Mouse (Mus musculus) neural tube, embryonic 15.5 days (tissue): ENCODE measurements around the gene Kirrel3. TPM values are rescaled to one million over a fixed set of nuclear protein-coding genes. Genes with fewer than 3 reads are reported as not detected.

Experiments used
- ATAC-seq: fragments of 200-750 bp; cut with Nextera tagmentation; 2 replicates; pipeline ENCODE4 v1.8.0; 2017; ENCODE audit warnings: mild to moderate bottlenecking, moderate TSS enrichment, moderate library complexity; ENCODE audit not compliant: low FRiP score
- H3K27ac ChIP-seq: fragments of 300-500 bp; sonication (generic); replicated peaks from 2 replicates; pipeline ENCODE4 v1.5.1; 2015; ENCODE audit warnings: mild to moderate bottlenecking, inconsistent platforms
- H3K27me3 ChIP-seq: fragments of 300-500 bp; sonication (generic); replicated peaks from 2 replicates; pipeline ENCODE4 v1.6.1; 2015; ENCODE audit warnings: inconsistent platforms
- H3K36me3 ChIP-seq: fragments of 300-500 bp; sonication (generic); 2 replicates; pipeline ENCODE4 v1.6.1; 2015; ENCODE audit warnings: inconsistent platforms
- H3K4me1 ChIP-seq: fragments of 300-500 bp; sonication (generic); 2 replicates; pipeline ENCODE4 v1.6.1; 2015; ENCODE audit warnings: inconsistent platforms
- H3K4me2 ChIP-seq: fragments of 300-500 bp; sonication (generic); 2 replicates; pipeline ENCODE4 v1.6.1; 2015; ENCODE audit warnings: inconsistent platforms, mild to moderate bottlenecking, moderate library complexity
- H3K4me3 ChIP-seq: fragments of 300-500 bp; sonication (generic); replicated peaks from 2 replicates; pipeline ENCODE4 v1.5.1; 2015; ENCODE audit warnings: mild to moderate bottlenecking, inconsistent platforms
- H3K9ac ChIP-seq: fragments of 300-500 bp; sonication (generic); replicated peaks from 2 replicates; pipeline ENCODE4 v1.6.1; 2015; ENCODE audit warnings: mild to moderate bottlenecking, inconsistent platforms
- H3K9me3 ChIP-seq: fragments of 300-500 bp; sonication (generic); replicated peaks from 2 replicates; pipeline ENCODE4 v1.6.1; 2016; ENCODE audit warnings: inconsistent platforms
- WGBS: fragments of 180-500 bp; shearing (Covaris S2); methylation state at CpG from one replicate; pipeline ENCODE4 v1.1.7; 2015; ENCODE audit warnings: mixed read lengths; 5-methylcytosine and 5-hydroxymethylcytosine counted together
- polyA plus RNA-seq: library from polyadenylated mRNA; unstranded; fragments of >200 nt; fragmentation: Nextera tagmentation; extraction: Ambion mirVana; gene quantifications from 2 replicates; pipeline ENCODE4 v1.2.1, GENCODE M21; 2015

The Kirrel3 gene
- polyA plus RNA-seq, 1 experiment from 2014 or later, result 43.7 TPM

- H3K9me3 ChIP-seq, result no peaks in the 10 kb centered on the region
- no peak overlapping the region for H3K27ac ChIP-seq
- no peak overlapping the region for H3K4me3 ChIP-seq
- H3K4me2 ChIP-seq, result no peak overlapping the region
- 37% methylated on average over 3 of the region's 3 CpGs for WGBS
- ATAC-seq, result no peak
- H3K4me1 ChIP-seq, result peaks cover 9% of the 10 kb centered on the region
- H3K36me3 ChIP-seq, result no peaks in the 10 kb centered on the region
- 0 out of 2 replicates have a peak, but pooled peaks cover 2% of the 10 kb centered on the region for H3K27me3 ChIP-seq
- no peak overlapping the region for H3K9ac ChIP-seq
Observed at GRCm38 (mm10) chr9:34877799-34878198, 392.1 kb downstream of the Kirrel3 start.

GRCm38 (mm10) chr9:34881750-34882149 is 396.1 kb downstream of the Kirrel3 start:
- ATAC-seq, result 0 out of 2 replicates have a peak, but pooled peaks have one; percentile 19
- no peaks in the 10 kb centered on the region for H3K36me3 ChIP-seq
- WGBS, result 10% methylated on average over 5 of the region's 5 CpGs
- 0 out of 2 replicates have a peak, but pooled peaks cover 2% of the 10 kb centered on the region for H3K27me3 ChIP-seq
- no peak overlapping the region for H3K9ac ChIP-seq
- H3K4me1 ChIP-seq, result peaks cover 14% of the 10 kb centered on the region
- no peak overlapping the region for H3K4me3 ChIP-seq
- H3K4me2 ChIP-seq, result no peak overlapping the region
- H3K9me3 ChIP-seq, result no peaks in the 10 kb centered on the region
- H3K27ac ChIP-seq, result no peak overlapping the region

GRCm38 (mm10) chr9:34882211-34882610 is 396.5 kb downstream of the Kirrel3 start:
- ATAC-seq, result 0 out of 2 replicates have a peak, but pooled peaks have one; percentile 18
- peaks cover 17% of the 10 kb centered on the region for H3K4me1 ChIP-seq
- H3K4me2 ChIP-seq, result no peak overlapping the region
- no peak overlapping the region for H3K27ac ChIP-seq
- no peaks in the 10 kb centered on the region for H3K36me3 ChIP-seq
- 7% methylated on average over 2 of the region's 2 CpGs for WGBS
- no peak overlapping the region for H3K9ac ChIP-seq
- no peaks in the 10 kb centered on the region for H3K9me3 ChIP-seq
- H3K4me3 ChIP-seq, result no peak overlapping the region
- 0 out of 2 replicates have a peak, but pooled peaks cover 2% of the 10 kb centered on the region for H3K27me3 ChIP-seq

GRCm38 (mm10) chr9:34883122-34883521 is 397.4 kb downstream of the Kirrel3 start:
- Histone ChIP-seq H3K9me3 (no peaks in the 10 kb centered on the region), H3K4me2 (no peak overlapping the region), H3K4me3 (no peak overlapping the region), H3K27me3 (0 out of 2 replicates have a peak, but pooled peaks cover 2% of the 10 kb centered on the region), H3K9ac (no peak overlapping the region), H3K36me3 (no peaks in the 10 kb centered on the region), H3K4me1 (peaks cover 22% of the 10 kb centered on the region), H3K27ac (no peak overlapping the region)
- ATAC-seq, result no peak
- 25% methylated on average over 4 of the region's 4 CpGs for WGBS

- H3K9me3 ChIP-seq, result no peaks in the 10 kb centered on the region
- no peak overlapping the region for H3K4me3 ChIP-seq
- H3K27me3 ChIP-seq, result 0 out of 2 replicates have a peak, but pooled peaks cover 2% of the 10 kb centered on the region
- no peak overlapping the region for H3K4me2 ChIP-seq
- no peak overlapping the region for H3K27ac ChIP-seq
- no peak for ATAC-seq
- no peaks in the 10 kb centered on the region for H3K36me3 ChIP-seq
- no peak overlapping the region for H3K9ac ChIP-seq
- peaks cover 22% of the 10 kb centered on the region for H3K4me1 ChIP-seq
- 83% methylated on average over 3 of the region's 3 CpGs for WGBS
Observed at GRCm38 (mm10) chr9:34884325-34884724, 398.6 kb downstream of the Kirrel3 start.

- WGBS, result 60% methylated on average over 3 of the region's 3 CpGs
- no peaks in the 10 kb centered on the region for H3K9me3 ChIP-seq
- no peak overlapping the region for H3K9ac ChIP-seq
- peaks cover 22% of the 10 kb centered on the region for H3K4me1 ChIP-seq
- no peak overlapping the region for H3K4me3 ChIP-seq
- H3K27me3 ChIP-seq, result 0 out of 2 replicates have a peak, but pooled peaks cover 2% of the 10 kb centered on the region
- H3K36me3 ChIP-seq, result no peaks in the 10 kb centered on the region
- H3K4me2 ChIP-seq, result no peak overlapping the region
- ATAC-seq, result no peak
- no peak overlapping the region for H3K27ac ChIP-seq
Observed at GRCm38 (mm10) chr9:34884942-34885341, 399.2 kb downstream of the Kirrel3 start.

GRCm38 (mm10) chr9:34886746-34887145 is 401.1 kb downstream of the Kirrel3 start:
- Histone ChIP-seq H3K27ac (no peak overlapping the region), H3K9me3 (no peaks in the 10 kb centered on the region), H3K4me1 (peaks cover 20% of the 10 kb centered on the region), H3K36me3 (no peaks in the 10 kb centered on the region), H3K27me3 (0 out of 2 replicates have a peak, but pooled peaks cover 2% of the 10 kb centered on the region), H3K4me2 (no peak overlapping the region), H3K9ac (no peak overlapping the region), H3K4me3 (no peak overlapping the region)
- ATAC-seq, result no peak
- WGBS, result 35% methylated on average over 5 of the region's 5 CpGs

- Histone ChIP-seq H3K4me2 (no peak overlapping the region), H3K27ac (no peak overlapping the region), H3K9me3 (no peaks in the 10 kb centered on the region), H3K4me3 (no peak overlapping the region), H3K36me3 (no peaks in the 10 kb centered on the region), H3K27me3 (0 out of 2 replicates have a peak, but pooled peaks cover 2% of the 10 kb centered on the region), H3K9ac (no peak overlapping the region), H3K4me1 (peaks cover 15% of the 10 kb centered on the region)
- ATAC-seq, result no peak
- 44% methylated on average over 2 of the region's 2 CpGs for WGBS
Observed at GRCm38 (mm10) chr9:34887196-34887595, 401.5 kb downstream of the Kirrel3 start.

GRCm38 (mm10) chr9:34888298-34888697 is 402.6 kb downstream of the Kirrel3 start:
- no peaks in the 10 kb centered on the region for H3K27me3 ChIP-seq
- no peak overlapping the region for H3K27ac ChIP-seq
- no peak overlapping the region for H3K9ac ChIP-seq
- H3K9me3 ChIP-seq, result no peaks in the 10 kb centered on the region
- no peaks in the 10 kb centered on the region for H3K36me3 ChIP-seq
- H3K4me1 ChIP-seq, result peaks cover 13% of the 10 kb centered on the region
- no peak overlapping the region for H3K4me3 ChIP-seq
- no peak for ATAC-seq
- WGBS, result 79% methylated on average over 2 of the region's 2 CpGs
- H3K4me2 ChIP-seq, result no peak overlapping the region

GRCm38 (mm10) chr9:34901216-34901615 is 415.5 kb downstream of the Kirrel3 start:
- no peaks in the 10 kb centered on the region for H3K36me3 ChIP-seq
- H3K27ac ChIP-seq, result no peak overlapping the region
- 73% methylated on average over 4 of the region's 4 CpGs for WGBS
- peaks cover 10% of the 10 kb centered on the region; the same call in 1 of the 2 replicates for H3K4me1 ChIP-seq
- H3K9me3 ChIP-seq, result no peaks in the 10 kb centered on the region
- no peak overlapping the region for H3K4me2 ChIP-seq
- H3K9ac ChIP-seq, result no peak overlapping the region
- no peaks in the 10 kb centered on the region for H3K27me3 ChIP-seq
- H3K4me3 ChIP-seq, result no peak overlapping the region
- no peak for ATAC-seq

GRCm38 (mm10) chr9:34901888-34902287 is 416.2 kb downstream of the Kirrel3 start:
- no peaks in the 10 kb centered on the region for H3K36me3 ChIP-seq
- no peaks in the 10 kb centered on the region for H3K9me3 ChIP-seq
- H3K27ac ChIP-seq, result no peak overlapping the region
- no peak overlapping the region for H3K9ac ChIP-seq
- H3K4me1 ChIP-seq, result peaks cover 10% of the 10 kb centered on the region; the same call in 1 of the 2 replicates
- H3K4me3 ChIP-seq, result no peak overlapping the region
- no peak overlapping the region for H3K4me2 ChIP-seq
- no peak for ATAC-seq
- 72% methylated on average over 2 of the region's 2 CpGs for WGBS
- no peaks in the 10 kb centered on the region for H3K27me3 ChIP-seq

GRCm38 (mm10) chr9:34905164-34905563 is 419.5 kb downstream of the Kirrel3 start:
- 74% methylated on average over 6 of the region's 6 CpGs for WGBS
- Histone ChIP-seq H3K36me3 (no peaks in the 10 kb centered on the region), H3K4me2 (no peak overlapping the region), H3K27ac (no peak overlapping the region), H3K9me3 (no peaks in the 10 kb centered on the region), H3K27me3 (no peaks in the 10 kb centered on the region), H3K9ac (no peak overlapping the region), H3K4me1 (peaks cover 24% of the 10 kb centered on the region), H3K4me3 (no peak overlapping the region)
- no peak for ATAC-seq
